Mouse (Mus musculus) activated CD4-positive, CD25-positive, alpha-beta regulatory T cell, adult 4 months (primary cell): ENCODE data around the gene Agap1. TPM values are rescaled to one million over a fixed set of nuclear protein-coding genes. Genes with fewer than 3 reads are reported as not detected.

Experiments
- ATAC-seq: one replicate; pipeline ENCODE4 v1.8.0; 2017
- polyA plus RNA-seq, 2 experiments: library from polyadenylated mRNA; unstranded; fragments of 100-300 nt; shearing (Covaris generic); gene quantifications; one replicate each; pipeline ENCODE4 v1.2.1; 2017

Gene Agap1
- polyA plus RNA-seq, 2 experiments from 2014 or later, result 0.04 to 0.05 TPM

DNA sequence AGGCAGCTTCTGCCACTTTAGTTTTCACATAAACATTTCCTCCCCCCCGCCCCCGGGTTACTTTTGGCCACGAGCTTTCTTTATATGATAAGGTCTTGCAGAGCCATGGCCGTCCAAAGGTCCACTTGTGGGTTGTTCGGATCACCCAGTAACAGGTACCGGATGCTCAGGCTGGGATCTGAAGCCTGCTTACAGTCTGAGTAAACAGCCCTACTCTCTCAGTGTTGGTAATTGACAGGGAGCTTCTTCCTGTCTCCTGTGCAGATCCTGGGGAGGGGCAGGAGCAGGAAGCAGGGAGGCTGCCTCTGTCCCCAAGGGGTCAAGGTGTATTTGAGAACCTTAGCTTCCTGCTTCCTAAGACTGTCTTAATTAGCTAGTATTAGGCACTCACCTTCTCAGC, 269.9 kb downstream of the Agap1 start:
- no peak for ATAC-seq

DNA sequence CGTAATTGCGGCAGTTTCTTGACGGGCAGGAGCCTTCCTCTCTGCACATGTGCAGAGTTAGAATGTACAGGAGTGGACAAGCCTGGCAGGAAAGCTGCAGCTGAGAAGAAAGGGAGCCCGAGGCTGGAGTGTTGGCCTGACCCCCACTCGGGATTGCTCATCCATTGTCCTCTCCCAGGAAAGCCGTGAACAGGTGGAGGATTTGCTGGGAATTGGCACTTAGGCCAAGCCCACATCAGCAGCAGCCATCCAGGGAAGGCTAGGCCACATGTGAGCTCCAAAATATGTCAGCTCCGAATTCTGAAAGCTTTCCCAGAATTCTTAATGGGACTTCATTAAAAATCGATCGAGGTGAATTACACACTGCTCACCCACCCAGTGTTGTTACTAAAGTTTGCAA, 270.4 kb downstream of the Agap1 start:
- ATAC-seq, result no peak

DNA sequence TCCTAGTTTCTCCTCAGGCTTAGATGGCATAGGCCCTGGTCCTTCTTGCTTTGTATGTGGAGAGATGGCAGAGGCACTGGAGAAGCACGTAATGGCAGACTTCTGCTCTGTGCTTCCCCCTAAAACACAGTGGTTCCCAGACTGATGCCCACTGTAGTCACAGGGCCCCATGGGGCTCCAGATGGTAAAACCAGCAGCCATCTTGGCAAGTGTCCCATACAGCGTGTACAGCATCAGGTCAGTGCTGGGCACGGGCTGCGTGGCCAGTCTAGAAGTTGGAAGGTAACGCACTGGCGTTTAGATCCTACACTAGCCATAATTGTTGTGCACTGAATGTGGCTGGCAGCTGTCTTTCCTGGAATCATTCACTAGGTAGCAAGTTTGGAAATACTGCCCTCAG, 273.9 kb downstream of the Agap1 start:
- no peak for ATAC-seq

DNA sequence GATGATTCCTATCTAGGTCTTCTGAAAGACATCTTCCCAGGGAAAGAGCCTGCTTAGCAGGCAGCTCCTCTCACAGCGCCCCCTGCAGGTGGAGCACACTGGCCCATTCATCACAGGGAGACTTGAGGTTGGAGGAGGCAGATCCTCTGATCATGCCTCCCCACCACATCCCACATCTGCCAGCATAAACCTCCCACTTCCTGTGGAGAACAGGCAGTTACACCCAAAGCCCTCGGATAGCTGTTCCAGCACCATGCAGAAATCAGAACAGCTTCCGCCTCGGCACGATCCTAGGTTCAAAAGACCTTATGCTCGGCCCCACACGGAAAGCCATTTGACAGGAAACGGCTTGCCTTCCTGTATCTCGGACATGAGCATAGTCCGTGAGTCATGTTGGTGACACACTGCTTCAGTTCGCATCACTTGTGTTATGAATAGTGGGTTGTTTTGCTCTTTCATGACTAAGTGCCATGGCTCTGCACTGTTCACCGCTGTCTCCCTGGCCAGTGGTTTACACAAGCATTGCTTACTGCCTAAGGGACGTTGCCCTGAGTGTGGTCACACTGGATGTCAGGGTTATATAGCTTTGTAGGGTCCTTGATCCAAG, 276.1 kb downstream of the Agap1 start:
- no peak for ATAC-seq

DNA sequence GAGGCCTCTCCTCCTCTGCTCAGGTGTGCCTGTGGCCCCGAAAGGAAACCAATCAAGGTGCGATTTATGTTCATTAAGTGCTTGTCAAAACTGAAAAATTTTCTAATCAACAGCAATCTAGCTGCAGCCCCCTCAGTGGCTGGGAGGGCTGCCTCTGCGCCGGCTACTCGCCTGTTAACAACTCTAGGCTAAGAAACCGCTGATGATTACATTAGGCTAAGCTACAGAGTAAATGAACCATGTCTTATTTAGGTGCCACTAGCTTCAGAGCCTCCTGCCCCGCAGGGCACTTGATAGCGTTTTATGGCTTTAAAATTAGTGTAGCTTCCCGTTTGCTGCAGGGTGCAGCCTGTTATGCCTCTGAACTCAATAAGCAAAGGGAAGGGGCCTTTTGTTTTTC, 279.8 kb downstream of the Agap1 start:
- no peak for ATAC-seq

DNA sequence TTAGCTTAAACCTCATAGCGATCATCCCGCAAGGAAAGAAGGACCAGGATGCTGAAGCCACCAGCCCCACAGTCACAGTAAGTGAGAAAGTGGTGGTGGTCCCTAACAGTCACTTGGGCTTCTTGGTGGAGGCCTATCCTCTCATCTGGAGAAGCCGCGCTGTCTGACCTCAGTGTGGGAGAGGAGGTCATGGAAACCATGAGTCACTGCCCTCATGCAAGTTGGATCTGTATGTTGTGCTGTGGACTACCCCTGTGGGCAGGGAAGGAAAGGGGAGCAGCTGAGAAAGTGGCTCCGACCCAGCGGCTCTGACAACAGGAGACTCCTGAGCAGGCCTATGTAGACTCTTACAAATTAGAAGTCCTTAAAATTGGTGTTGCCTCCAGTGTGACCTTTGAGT, 280.5 kb downstream of the Agap1 start:
- no peak for ATAC-seq

DNA sequence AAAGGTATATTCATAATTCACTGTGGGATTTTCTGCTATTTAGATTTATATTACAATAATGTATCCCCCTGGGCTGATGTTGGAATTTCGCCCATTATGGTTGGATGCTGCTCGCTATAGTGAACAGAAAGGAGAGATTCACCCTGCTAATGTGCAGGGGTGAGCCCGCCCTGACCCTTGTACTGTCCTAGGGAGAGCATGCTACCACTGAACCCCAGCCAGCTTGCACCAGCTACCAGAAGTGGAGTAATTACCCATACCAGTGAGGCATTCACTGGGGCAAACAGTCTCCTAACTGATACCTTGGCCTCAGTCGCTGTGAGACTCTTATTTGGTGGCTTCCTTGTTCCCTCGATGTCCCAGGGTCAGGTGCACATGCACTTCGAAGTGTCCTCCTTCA, 281.4 kb downstream of the Agap1 start:
- ATAC-seq, result no peak

DNA sequence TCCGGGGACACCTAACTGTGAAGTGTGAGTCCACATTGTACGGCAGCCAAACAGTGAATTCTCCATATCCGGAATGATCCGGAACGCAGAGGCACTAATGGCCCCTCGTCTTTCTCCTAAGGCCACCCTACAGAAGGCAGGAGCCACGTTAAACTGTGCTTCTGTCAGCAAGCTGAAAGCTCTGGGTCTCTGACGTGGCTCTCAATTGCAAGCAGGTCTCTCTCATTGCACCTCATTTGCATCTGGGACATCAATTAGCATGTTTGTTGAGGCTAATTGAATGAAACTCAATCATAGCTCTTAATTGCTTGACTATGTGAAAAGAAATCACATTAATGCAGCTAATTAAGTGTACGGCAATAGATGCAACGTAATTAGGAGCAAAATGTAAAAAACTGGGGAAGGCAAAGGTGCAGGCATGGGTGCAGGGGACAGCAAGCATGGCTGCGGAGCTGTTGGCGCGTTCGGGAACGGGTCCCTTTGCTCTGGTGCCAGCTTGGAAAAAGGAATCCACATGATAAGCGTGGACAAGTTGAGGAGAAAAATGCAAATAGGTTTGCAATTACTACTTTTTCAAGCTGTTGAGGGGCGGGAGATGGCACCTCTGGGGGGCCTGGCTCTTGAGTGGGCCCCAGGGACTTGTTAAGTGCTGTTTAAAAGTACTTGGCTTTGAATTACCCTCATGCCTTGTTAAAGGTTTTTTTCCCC, 284.6 kb downstream of the Agap1 start:
- ATAC-seq, result no peak

DNA sequence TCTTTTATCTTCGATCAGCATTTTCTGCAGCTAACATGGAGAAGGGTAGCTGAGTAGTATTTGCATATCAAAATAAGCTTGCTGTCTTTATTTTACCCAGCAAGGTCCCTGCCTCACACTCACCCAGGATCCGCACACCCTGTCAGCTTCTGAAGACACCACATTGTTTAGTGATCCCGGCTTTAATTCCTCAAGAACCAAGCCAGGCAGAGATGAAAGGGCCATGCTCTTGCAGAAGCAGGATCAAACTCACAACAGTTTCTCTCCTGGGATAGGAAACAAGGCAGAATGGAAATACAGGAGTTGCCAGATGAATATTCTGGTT, 285.1 kb downstream of the Agap1 start:
- ATAC-seq, result no peak

DNA sequence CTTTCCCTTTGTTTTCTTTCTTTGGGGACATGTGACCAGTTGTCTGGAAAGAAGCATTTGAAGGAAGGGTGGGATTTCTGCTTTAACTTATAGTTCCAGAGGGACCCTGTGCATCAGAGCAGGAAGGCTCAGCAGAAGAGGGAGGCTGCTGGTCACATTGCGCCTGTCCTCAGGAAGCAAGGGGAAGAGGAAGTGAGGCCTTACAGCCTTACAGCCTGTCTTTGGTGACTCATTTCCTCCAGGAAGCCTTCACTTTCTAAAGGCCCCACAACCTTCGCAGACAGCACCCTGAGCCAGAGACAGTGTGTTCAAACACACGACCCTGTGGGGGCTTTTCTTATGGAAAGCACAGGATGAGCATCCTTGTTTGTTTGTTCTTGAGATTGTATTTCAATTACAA, 287.8 kb downstream of the Agap1 start:
- no peak for ATAC-seq

DNA sequence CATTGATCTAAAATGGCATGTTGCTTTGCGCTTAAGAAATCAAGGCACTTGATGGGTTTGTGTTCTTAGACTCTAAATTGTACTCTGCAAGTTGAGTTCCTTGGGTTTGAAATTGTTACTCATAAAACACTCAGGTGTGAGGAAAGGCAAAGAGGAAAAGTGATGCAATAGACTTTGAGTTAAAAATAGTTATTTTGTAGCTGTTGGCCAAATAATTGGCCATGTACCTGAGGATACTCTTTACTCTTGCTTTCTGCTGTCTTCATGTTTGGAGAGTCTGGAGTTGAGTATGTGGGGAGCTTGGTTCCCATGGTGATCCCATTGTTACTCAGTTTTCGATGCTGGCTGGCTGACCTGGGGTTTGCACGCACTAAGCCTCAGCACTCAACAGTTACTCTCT, 291.6 kb downstream of the Agap1 start:
- no peak for ATAC-seq

DNA sequence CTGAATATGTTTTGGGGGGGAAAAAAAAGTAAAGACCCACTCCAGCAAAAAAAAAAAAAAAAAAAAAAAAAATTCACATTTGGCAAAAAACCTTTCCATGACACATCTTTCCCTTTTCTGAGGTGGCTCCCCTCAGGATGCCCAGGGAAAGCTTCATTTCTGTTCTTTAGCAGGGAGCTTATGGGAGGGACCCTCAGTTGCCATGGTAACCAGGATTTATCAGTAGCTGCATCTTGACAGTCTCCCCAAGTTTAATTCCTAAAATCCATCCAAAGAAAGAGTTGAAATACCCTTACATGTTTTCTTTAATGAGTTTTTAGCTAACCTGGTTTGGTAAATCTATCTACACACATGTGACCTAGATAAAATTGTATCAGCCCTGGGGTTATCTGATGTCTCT, 295.1 kb downstream of the Agap1 start:
- ATAC-seq, result no peak

DNA sequence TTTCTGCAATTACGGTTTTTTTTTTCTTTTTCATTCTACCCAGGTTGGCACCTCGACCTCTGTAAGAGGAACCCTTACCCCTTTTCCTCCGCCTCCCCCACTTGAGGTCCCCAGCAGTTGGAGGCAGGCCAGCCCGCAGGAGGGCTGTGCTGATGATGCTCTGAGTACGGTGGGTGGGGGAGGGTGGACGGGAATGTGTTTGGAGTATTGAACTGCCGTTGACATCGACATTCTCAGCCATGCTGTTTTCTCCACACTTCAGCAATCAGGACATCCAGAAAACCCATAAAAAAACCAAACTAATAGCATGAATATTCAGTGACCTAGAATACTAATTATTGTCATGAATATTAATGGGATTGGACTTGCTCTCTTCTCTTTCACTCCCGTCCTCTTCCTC, 295.9 kb downstream of the Agap1 start:
- no peak for ATAC-seq

DNA sequence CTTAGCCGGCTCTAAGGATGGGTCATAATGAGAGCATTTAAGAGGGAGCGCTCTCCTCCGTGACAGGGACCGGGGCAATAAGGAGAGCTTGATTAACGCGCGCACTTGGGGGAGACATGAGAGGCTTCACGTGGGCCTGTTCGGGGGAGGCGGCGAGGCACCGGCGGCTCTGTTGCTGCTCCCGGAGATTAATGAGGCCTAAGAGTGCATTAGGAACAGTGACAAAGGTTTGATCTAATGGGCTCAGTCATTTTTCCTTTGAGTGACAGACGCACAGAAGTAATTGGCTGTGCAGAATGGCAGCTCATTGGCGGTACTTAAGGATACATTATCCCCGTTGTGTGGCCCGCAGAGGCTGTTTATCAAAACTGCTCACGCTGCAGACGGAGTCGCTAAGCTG, 296.3 kb downstream of the Agap1 start:
- no peak for ATAC-seq

DNA sequence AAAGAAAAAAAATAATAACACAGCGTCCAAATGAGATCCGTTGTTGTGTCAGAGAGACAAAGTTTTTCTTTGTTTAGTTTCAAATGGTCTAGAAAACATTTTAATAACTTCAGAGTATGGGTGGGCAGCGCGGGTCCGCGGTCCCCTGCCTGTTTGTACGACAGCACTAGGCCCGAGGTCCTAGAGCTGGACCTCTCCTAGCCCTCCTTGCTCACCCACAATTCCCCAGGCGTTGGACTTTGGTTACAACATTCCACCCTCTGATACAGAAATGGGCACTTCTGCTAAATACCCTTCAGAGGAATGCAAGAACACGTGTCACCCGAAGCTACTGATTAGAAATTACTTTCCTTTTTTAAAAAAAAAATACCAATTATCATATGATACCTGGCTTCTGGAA, 296.7 kb downstream of the Agap1 start:
- ATAC-seq, result no peak

DNA sequence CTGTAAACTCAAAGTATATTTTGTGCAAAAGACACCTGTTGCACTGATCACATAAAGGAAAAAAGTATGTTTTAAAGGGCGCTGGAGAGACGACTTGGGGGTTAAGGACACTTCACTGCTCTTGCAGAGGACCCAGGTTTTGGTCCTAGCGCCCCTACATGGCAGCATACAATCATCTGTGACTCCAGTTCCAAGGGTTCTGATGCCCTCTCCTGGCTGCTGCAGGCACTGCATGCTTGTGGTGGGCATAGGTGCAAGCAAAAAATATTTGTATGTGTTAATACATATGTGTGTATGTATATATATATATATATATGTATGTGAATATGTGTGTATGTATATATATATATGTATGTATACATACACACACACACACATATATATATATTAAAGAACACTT, 298.1 kb downstream of the Agap1 start:
- no peak for ATAC-seq

DNA sequence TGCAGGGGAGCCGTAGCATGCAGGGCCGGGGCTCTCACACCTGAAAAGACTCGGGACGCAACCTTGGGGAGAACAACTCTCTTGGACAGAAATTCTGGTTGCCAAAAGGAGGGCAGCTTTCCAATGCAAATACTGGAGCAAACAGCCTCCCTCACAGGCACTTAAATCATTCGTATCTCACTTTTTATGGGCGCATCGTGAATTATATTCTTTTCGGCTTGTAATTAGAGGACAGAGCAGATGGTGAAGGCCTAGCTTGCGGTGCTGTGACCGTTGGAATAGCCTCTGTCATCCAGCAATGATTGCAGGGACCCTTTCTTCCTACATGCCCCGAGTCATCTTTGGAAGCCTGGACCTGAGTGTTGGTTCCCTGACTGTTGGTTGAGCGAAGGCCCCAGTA, 300.8 kb downstream of the Agap1 start:
- no peak for ATAC-seq

DNA sequence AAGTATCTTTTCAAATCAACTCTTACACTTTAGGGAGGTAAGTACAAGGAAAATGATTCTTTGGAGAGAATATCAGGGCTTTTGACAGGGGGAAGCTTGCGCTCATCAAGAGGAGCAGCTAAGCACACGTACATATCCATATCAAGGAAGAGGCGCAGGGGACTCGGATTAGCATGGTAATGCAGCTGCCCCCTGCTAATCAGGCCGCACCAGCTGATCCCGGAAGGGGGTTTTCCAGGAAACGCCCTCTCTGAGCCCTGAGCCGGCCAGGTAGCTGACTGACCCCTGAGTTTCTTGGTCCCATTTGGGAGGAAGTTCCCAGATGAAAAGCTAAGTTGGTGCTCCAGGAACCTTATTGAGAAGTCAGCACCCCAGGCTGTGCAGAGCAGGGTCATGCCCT, 301.8 kb downstream of the Agap1 start:
- no peak for ATAC-seq

DNA sequence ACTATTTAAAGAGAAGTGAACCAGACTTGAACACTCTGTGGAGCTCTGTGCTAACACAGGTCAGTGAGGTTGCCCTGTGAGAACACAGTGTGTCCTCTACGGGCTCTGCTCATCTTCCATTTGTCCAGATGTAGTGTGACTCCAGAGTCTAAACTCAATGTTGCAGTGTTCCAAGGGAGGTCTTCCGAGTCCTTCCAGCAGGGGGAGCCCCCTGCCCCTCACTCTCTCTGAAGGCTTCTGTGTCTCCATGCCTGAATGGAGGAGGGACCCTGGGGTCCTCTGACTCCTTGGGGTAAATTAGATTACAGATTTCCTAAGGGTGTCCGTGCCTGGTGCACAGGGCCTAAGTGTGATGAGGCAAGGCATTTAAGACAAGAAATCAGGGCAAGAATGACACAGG, 302.9 kb downstream of the Agap1 start:
- no peak for ATAC-seq

DNA sequence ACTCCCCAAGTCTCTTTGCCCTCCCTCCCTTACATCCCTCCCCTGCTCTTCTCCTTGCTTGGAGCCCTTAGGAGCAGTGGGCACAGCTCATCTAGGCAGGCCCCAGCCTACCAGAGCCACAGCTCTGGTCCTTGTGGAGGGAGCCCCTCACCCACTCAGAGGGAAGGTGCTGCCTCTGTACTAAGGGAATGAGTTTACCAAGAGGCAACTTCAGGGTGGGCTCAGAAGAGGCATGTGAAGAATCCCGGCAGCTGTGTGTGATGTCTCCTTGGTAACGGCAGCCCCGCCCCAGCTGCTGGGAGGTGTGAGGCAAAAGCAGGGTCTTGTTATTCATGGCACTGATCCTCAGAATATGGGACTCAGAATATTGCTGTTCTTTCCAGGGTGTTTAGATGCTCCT, 309.3 kb downstream of the Agap1 start:
- ATAC-seq, result no peak

DNA sequence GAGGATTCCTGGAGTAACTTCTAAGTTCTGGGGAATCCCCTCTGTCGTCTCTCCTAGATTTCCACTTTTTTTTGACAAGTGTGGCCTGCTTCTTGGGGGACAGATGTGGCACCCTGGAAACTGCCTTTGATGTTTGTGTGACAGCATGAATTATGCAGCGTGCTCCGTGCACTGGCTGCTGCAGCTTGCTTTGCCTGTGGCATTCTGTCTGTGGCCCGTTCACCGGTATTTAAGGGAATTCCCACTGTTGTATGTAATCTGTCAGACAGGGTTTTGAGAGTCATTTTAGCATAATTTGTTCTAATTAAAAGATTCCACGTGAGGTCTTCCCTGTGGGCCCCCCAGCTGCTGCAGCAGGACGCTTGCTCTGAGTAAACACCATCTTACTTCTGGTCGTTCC, 312.3 kb downstream of the Agap1 start:
- ATAC-seq, result no peak

DNA sequence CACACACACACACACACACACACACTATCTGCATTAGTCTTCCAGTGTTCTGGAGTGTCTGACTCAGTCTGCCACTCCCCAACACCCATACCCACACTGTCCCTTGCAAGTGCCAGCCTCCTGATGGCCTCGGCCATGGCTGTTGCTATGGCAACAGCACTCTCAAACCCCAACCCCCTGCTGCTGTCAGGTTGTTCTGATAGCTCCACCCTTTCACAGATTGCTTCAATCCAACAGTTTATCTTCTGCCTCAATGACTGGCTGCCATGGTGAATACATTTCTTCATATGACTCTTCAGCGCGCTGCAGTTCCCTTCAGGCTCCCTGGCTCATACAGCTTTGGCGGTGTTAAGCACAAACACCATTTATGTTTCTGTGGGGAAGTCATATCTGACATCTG, 315.0 kb downstream of the Agap1 start:
- ATAC-seq, result no peak

DNA sequence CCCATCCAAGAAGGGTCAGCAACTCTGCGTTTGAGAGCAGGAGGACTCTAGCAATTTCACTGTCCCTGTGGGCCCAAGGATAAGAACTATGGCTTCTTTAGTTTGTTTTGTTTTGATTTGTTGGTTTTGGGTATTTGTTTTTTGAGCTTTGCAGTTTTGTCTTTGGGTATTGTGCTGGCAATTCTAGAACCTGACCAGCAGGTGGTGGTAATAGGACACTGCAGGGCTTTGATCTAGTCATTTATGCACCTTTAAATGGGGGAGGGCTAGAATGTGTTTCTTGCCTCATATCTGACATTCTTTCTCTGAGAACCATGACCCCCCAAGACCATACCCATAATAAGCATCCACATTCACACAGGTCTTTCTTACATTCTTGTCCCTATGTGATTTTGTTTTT, 315.7 kb downstream of the Agap1 start:
- ATAC-seq, result no peak

DNA sequence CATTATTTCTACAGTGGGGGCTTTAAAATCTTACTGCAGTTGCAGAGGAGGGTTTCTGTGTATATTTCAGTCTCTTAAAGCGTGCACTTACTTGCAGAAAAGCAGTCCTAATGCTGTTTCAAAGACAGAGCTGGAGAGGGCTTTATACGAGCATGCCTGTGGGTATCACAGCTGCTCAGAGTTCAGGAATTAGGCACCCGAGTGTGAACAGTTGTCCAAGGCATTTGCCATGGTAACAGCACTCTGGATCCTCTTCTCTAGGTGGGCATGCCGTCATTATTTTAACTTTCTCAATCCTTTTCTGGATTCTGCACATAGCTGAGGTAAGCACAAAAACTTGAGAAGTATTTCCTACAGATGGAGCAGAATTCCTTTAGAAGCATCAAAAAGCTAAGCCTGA, 321.1 kb downstream of the Agap1 start:
- no peak for ATAC-seq

DNA sequence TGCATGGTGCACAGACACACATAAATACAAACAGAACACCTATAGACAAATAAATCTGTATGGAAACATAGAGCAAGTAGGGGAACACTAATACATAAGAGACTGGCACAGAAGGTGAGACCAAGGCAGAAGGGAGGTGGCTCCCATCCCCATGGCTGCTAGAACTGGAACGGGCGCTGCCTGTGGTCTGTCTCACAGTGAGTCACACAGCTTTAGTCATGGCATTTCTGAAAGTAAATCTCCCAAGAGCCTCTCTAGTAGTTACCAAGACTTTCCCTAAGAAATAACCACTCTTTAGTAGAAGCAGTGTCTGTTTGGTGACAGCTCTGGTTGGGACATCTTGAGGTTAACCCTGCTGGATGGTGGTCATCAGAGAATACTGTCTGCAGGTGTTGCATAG, 326.1 kb downstream of the Agap1 start:
- ATAC-seq, result no peak
